Mouse (Mus musculus): ENCODE measurements around the gene Pcgf2.
"Not testable (repeated sequence)": the region's sequence is repeated elsewhere in the genome, so short reads cannot be mapped to it uniquely, and the experiment has no call there.

The Pcgf2 gene

GRCm38 (mm10) chr11:97668160-97668559 is 32.1 kb downstream of the Pcgf2 start:
- DNase-seq (ENCODE audit: low spot score): no peak

DNA sequence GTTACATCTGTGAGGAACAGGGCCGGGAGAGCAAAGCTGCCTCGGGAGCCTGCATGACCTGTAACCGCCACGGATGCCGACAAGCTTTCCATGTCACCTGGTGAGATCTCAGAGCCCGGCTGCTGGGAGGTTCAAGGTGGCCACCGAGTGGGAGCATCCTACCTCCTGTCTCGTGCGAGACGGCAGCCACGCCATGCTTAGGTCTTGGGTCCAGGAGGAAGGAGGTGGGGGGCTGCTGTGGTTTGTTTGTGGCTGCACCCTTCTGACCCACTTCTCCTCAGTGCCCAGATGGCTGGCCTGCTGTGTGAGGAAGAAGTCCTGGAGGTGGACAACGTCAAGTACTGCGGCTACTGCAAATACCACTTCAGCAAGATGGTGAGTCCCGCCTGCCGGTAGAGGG is 33.5 kb downstream of the Pcgf2 start:
- no peak for DNase-seq (ENCODE audit: low spot score)

GRCm38 (mm10) chr11:97666221-97666620 is 34.1 kb downstream of the Pcgf2 start:
- DNase-seq (ENCODE audit: low spot score): no peak

DNA sequence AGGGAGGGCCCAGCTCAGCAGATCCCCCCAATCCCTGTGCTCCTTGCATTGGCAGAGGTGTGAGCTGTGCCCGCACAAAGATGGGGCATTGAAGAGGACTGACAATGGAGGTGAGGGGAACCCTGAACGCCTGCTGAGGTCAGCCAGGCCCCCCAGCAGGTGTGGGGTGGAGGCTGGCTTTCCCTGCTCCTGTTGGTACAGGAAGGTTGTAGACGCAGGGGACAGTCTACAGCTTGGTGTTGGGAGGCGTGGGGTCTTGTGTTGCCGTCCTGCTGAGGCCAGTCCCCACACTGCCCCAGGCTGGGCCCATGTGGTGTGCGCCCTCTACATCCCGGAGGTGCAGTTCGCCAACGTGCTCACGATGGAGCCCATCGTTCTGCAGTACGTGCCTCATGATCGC is 34.9 kb downstream of the Pcgf2 start:
- DNase-seq (ENCODE audit: low spot score): no peak

GRCm38 (mm10) chr11:97664771-97665240 is 35.5 kb downstream of the Pcgf2 start:
- DNase-seq (ENCODE audit: low spot score): no peak

GRCm38 (mm10) chr11:97664339-97664665 is 36.0 kb downstream of the Pcgf2 start:
- DNase-seq (ENCODE audit: low spot score): no peak

DNA sequence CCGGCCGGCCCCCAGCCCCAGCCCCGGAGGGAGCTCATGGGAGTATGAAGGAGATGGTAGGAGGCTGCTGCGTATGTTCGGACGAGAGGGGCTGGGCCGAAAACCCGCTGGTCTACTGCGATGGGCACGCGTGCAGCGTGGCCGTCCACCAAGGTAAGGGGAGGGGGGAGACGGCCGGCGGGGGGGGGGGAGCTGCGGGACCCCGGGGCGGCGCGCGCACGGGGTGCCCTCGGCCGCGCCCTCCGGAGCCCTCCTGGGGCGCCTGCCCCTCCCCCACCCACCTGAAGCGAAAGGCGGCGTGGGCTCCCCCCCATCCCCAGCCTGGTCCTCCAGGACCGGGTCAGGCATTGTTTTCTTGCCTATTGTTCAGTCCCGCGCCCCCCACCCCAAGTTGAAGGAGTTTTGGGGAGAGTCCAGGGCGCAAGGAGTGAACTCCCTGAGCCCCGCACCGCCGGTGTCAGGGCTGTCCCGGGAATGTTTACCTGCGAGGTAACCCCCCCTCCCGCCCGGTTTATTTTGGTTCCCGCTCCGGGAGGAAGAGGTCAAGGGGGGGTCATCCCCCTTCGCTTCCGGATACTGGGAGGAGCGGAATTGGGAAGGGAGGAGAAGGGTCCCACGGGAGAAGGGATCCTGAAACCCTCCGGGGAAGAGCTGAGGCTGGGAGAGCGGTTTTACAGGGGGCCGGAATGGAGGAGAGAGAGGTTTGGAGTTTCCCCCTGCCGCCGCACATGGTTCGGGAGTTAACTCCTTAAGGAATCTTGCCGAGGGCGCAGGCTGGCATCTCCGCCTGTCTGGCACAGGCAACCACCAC is 36.6 kb downstream of the Pcgf2 start:
- DNase-seq (ENCODE audit: low spot score): no peak

GRCm38 (mm10) chr11:97662893-97663527 is 37.3 kb downstream of the Pcgf2 start, which contains the start of gene Mllt6:
Gene Mllt6, plus strand, starts transcription at chr11:97663414.
- no peak for DNase-seq (ENCODE audit: low spot score)

DNA sequence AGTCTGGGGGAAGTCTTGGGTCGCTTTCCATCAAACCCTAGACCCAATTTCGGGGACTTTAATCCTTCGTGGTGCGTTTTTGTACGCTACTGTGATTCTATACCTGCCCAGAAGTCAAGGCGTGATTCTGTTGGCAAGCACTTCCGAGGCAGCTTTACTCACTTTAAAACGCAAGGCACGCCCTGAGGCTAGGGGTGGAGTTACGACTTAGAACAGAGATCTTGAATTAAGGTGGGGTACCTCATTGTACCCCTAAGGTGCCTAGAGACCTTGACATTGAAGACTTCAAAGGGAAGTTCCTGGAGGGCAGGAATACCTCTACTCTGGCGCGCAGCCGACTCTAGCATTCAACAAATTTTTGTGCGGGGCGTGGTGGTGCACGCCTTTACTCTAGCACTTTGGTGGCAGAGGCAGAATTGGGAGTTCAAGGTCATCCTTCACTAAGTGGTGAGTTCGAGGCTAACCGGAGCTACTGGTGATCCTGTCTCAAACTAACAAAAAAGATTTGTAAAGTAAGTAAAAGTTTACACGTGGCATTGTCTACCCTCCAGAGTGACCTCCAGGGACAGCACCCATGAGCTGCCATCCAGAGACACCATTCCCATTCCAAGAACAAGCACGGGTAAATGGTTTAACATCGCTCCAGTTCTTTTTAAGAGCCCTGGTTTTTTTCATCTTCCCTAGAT is 37.9 kb downstream of the Pcgf2 start:
- no peak for DNase-seq (ENCODE audit: low spot score)

GRCm38 (mm10) chr11:97661648-97662133 is 38.6 kb downstream of the Pcgf2 start:
- DNase-seq (ENCODE audit: low spot score): no peak

DNA sequence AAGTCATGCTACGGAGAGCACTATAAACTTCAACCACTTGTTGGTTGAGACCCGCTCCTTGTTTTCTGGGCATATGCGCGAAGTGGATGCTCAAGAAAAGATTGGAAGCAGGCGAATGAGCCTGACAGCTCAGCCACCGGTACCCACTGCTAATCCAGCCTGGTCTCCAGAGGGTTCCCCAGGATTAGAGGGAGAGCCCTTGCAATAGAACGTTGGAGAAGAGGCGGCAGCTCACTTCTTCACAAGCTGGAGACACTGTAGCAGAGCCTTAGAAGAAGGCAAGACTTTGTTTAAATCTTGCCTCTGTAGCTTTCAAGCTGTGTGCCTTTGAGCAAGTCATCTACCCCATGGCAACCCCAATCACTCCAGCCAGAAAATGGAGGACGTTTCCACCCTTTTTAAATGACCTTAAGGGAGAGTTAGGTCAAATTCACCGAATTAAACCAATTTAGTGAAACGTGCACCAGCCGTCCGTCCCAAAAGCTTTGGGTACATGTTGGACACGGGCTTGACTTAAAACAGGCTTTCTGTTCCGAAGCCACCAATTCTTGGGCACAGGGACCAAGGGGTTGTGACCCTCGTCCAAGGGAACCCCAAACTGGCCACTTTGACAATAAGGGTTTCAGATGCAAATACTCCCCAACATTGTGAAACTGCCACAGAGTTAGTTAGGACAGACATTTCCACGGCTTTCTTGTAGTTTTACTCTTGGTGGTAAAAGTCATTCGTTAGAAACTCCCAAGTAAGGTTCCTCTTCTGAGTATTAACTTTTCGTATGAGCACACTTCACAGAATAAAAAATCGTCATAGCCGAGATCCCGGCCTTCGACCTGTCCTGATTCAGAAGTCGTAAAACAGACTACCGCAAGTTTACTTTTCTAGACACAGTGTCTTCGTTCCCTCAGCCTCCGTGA is 39.3 kb downstream of the Pcgf2 start:
- no peak for DNase-seq (ENCODE audit: low spot score)

DNA sequence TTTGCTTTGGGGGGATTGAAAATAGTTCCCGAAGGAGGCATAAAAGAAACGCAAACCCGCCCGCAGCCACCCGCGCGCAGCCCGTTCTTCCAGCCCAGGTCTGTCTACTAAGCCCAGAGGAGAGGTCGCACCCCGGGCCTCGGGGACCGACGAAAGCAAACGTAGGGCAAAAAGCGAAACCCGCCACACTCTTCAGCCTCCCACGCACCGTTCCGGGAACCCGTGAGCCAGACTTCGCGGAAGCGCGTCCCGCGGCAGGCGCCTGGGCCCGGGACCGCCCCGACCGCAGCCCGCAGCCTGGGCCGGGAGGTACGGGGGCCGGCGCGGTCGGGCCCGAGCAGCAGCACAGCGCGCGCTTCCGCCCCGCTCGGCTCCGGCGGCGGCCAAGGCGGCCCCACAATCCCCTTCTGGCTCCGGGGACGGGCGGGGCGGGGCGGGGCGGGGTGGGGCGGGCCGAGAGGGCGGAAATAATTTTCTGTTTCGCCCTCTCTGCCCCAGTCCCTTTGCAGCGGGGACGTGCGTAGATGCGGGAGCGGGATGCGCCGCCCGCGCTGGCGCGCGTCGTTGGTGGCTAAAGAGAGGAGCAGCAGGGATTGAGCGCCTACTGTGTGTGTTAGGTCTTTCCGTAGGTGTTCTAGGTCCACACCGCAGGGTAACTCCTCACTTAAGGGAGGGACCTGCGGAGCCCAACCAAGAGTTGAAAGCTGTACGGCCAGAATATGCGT is 40.1 kb downstream of the Pcgf2 start:
- DNase-seq (ENCODE audit: low spot score): peak; percentile 35

- no peak for DNase-seq (ENCODE audit: low spot score)
Observed at GRCm38 (mm10) chr11:97659267-97659989, 40.9 kb downstream of the Pcgf2 start.

DNA sequence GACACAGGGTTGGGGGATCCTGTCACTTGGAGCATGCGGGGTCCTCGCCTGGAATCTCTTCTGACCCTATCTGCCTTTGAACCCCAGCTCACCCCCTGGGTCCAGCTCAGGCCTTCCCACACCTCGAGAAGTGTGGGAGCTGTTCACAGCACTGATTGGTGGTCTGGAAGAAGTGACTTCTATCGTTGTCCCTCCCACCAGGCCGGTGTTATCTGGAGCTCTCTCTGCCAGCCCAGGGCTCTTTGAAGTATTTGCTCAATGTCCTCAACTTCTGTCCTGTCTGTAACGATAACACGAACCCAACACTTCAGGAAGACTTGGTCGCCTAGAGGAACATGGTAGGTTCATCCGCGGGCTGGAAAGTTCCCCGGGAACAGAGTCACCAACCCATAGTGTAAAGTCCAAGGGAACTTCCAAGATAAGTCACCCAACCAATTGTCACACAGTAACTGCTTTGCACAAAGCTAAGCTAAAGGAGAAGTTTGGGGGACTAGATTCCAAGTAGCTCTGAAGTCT is 41.5 kb downstream of the Pcgf2 start:
- DNase-seq (ENCODE audit: low spot score): no peak

GRCm38 (mm10) chr11:97657967-97658366 is 42.3 kb downstream of the Pcgf2 start:
- not testable (repeated sequence) for DNase-seq (ENCODE audit: low spot score)

GRCm38 (mm10) chr11:97657184-97657945 is 42.9 kb downstream of the Pcgf2 start:
- DNase-seq (ENCODE audit: low spot score): no peak

DNA sequence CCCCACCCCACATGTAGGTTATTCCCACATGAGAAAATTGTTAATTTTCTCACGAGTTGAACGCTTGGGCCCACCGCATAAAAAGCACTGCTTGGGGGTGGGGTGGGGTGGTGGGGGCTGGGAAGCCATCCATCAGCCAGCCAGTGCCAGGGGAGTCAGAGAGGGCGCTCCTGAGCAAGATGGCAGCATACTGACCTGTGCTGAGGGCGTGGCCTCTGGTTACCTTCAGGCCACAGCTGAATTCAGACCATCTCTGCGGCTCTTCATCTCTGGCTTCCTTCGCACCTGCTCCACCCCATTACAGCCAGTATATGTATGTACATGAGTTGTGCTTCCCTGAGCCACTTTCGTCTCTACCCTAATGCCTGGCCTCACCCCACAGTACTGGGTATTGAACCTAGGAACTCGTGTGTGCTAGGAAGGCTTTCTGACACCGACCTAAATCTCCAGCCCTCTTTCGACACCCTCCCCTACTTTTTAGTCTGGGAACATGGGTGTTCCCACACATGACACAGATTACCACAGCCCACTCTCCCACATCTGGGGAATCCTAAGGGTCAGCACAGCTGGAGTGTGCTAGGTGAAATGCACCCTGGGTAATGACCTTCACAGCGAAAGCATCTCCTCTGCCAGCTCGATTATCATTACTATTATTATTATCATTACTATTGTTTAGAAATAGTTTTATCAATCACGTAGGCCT is 43.9 kb downstream of the Pcgf2 start:
- no peak for DNase-seq (ENCODE audit: low spot score)

- no peak for DNase-seq (ENCODE audit: low spot score)
Observed at GRCm38 (mm10) chr11:97654210-97654609, 46.1 kb downstream of the Pcgf2 start.

DNA sequence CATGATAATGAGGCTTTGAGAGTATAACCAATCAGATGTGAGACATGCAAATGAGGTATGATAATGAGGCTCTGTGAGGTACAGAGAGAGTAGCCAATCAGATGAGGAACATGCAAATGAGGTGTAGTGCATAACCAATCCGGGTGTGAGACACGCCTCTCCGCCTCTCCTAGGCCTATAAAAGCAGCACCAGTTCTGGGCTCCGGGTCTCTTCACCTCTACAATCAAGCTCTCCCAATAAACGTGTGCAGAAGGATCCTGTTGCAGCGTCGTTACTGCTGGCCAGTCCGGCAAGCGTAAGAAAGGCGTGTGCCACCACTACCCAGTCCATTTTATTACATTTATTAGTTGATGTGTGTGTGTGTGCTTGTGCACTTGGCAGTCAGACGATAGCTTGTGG is 46.9 kb downstream of the Pcgf2 start:
- DNase-seq (ENCODE audit: low spot score): not testable (repeated sequence)

Measured in c-Kit-positive CD71-positive TER-119-positive erythroid progenitor cells, embryonic 14.5 days (primary cell).